Mouse (Mus musculus): Measurements from ENCODE around the gene Sos2. TPM values are rescaled to one million over a fixed set of nuclear protein-coding genes. Genes with fewer than 3 reads are reported as not detected.
A peak's percentile ranks its signal among the peaks of the same experiment; 100 is the strongest.
"Not testable (repeated sequence)": the region's sequence is repeated elsewhere in the genome, so short reads cannot be mapped to it uniquely, and the experiment has no call there.

Sos2 gene
- total RNA-seq, 2 experiments from 2014 or later = 36.6 to 40.0 TPM

- DNase-seq = no peak
Observed at GRCm38 (mm10) chr12:69674576-69675537, 6.8 kb downstream of the Sos2 start.

- no peak for DNase-seq
Observed at GRCm38 (mm10) chr12:69674176-69674575, 7.5 kb downstream of the Sos2 start.

- DNase-seq = no peak
Observed at GRCm38 (mm10) chr12:69666721-69667120, 14.9 kb downstream of the Sos2 start.

- DNase-seq = no peak
Observed at GRCm38 (mm10) chr12:69661658-69662057, 20.0 kb downstream of the Sos2 start.

- DNase-seq = not testable (repeated sequence)
Observed at GRCm38 (mm10) chr12:69653973-69654372, 27.7 kb downstream of the Sos2 start.

GRCm38 (mm10) chr12:69649511-69649910 lies 32.1 kb downstream of the Sos2 start:
- DNase-seq = no peak

GRCm38 (mm10) chr12:69645821-69646616 lies 35.6 kb downstream of the Sos2 start:
- no peak for DNase-seq

- peak; percentile 30 for DNase-seq
Observed at GRCm38 (mm10) chr12:69644877-69645276, 36.8 kb downstream of the Sos2 start.

GRCm38 (mm10) chr12:69642877-69643276 lies 38.8 kb downstream of the Sos2 start:
- no peak for DNase-seq

GRCm38 (mm10) chr12:69634761-69635160 lies 46.9 kb downstream of the Sos2 start:
- peak; percentile 37 for DNase-seq

GRCm38 (mm10) chr12:69618590-69618989 lies 63.1 kb downstream of the Sos2 start:
- DNase-seq = not testable (repeated sequence)

- no peak for DNase-seq
Observed at GRCm38 (mm10) chr12:69604367-69604766, 77.3 kb downstream of the Sos2 start.

- no peak for DNase-seq
Observed at GRCm38 (mm10) chr12:69597446-69597845, 84.2 kb downstream of the Sos2 start.

- no peak for DNase-seq
Observed at GRCm38 (mm10) chr12:69593130-69593529, 88.5 kb downstream of the Sos2 start.

- DNase-seq = no peak
Observed at GRCm38 (mm10) chr12:69583270-69583629, 98.4 kb downstream of the Sos2 start.

GRCm38 (mm10) chr12:69582613-69583269 lies 98.9 kb downstream of the Sos2 start, which contains the start of gene Vcpkmt:
TSS of gene Vcpkmt (minus strand) at chr12:69583028.
- peak; percentile 91 for DNase-seq

- no peak for DNase-seq
Observed at GRCm38 (mm10) chr12:69582216-69582612, 99.4 kb downstream of the Sos2 start.

- no peak for DNase-seq
Observed at GRCm38 (mm10) chr12:69579623-69580022, 102.0 kb downstream of the Sos2 start.

- DNase-seq = no peak
Observed at GRCm38 (mm10) chr12:69576120-69576627, 105.5 kb downstream of the Sos2 start.

- DNase-seq = peak; percentile 88
Observed at GRCm38 (mm10) chr12:69573916-69574881, 107.5 kb downstream of the Sos2 start.

- no peak for DNase-seq
Observed at GRCm38 (mm10) chr12:69573271-69573670, 108.4 kb downstream of the Sos2 start.

Measured in adrenal gland, postnatal 10 days (tissue).